Mouse (Mus musculus): ENCODE results near the gene Grrp1. TPM values are rescaled to one million over a fixed set of nuclear protein-coding genes. Genes with fewer than 3 reads are reported as not detected.

Gene Grrp1
- polyA plus RNA-seq, 1 experiment: 1.9 TPM

GRCm38 (mm10) chr4:134250116-134250929 lies 3.6 kb downstream of the Grrp1 start:
- TF ChIP-seq CTCF (IDR thresholded peaks at IDR 0.05; ENCODE audit: control insufficient read depth, insufficient read depth, insufficient replicate concordance, low read depth, low read length) (no peak), POLR2A (IDR thresholded peaks at IDR 0.05; ENCODE audit: control insufficient read depth, low read depth, low read length) (no peak)
- H3K27ac ChIP-seq (ENCODE audit: control insufficient read depth, insufficient read depth, low read depth, low read length): no peak overlapping the region
- no peaks in the 10 kb centered on the region for H3K27me3 ChIP-seq (ENCODE audit: control insufficient read depth, insufficient read depth, low read length)
- peak overlapping the region; percentile 69 for H3K4me3 ChIP-seq (ENCODE audit: control insufficient read depth, low read depth, low read length)
- no peaks in the 10 kb centered on the region for H3K36me3 ChIP-seq (ENCODE audit: control insufficient read depth, insufficient read depth, low read length)
- H3K4me1 ChIP-seq (ENCODE audit: control insufficient read depth, insufficient read depth, low read length): peaks cover 45% of the 10 kb centered on the region

- Histone ChIP-seq H3K4me3 (ENCODE audit: control insufficient read depth, low read depth, low read length) (peak overlapping the region; percentile 69), H3K27me3 (ENCODE audit: control insufficient read depth, insufficient read depth, low read length) (no peaks in the 10 kb centered on the region), H3K4me1 (ENCODE audit: control insufficient read depth, insufficient read depth, low read length) (peaks cover 49% of the 10 kb centered on the region), H3K36me3 (ENCODE audit: control insufficient read depth, insufficient read depth, low read length) (no peaks in the 10 kb centered on the region), H3K27ac (ENCODE audit: control insufficient read depth, insufficient read depth, low read depth, low read length) (no peak overlapping the region)
- TF ChIP-seq CTCF (IDR thresholded peaks at IDR 0.05; ENCODE audit: control insufficient read depth, insufficient read depth, insufficient replicate concordance, low read depth, low read length) (peak; percentile 68), POLR2A (IDR thresholded peaks at IDR 0.05; ENCODE audit: control insufficient read depth, low read depth, low read length) (no peak)
These were observed 4.3 kb downstream of the Grrp1 start for GRCm38 (mm10) chr4:134249651-134250050.

GRCm38 (mm10) chr4:134246719-134247258 lies 7.1 kb downstream of the Grrp1 start, which contains the start of gene Gm30191:
Gm30191 (plus strand) TSS chr4:134246935.
- peaks cover 42% of the 10 kb centered on the region for H3K4me1 ChIP-seq (ENCODE audit: control insufficient read depth, insufficient read depth, low read length)
- no peaks in the 10 kb centered on the region for H3K27me3 ChIP-seq (ENCODE audit: control insufficient read depth, insufficient read depth, low read length)
- H3K27ac ChIP-seq (ENCODE audit: control insufficient read depth, insufficient read depth, low read depth, low read length): peak within 1 kb of the TSS; percentile 76
- TF ChIP-seq CTCF (IDR thresholded peaks at IDR 0.05; ENCODE audit: control insufficient read depth, insufficient read depth, insufficient replicate concordance, low read depth, low read length) (no peak), POLR2A (IDR thresholded peaks at IDR 0.05; ENCODE audit: control insufficient read depth, low read depth, low read length) (no peak)
- no peaks in the 10 kb centered on the region for H3K36me3 ChIP-seq (ENCODE audit: control insufficient read depth, insufficient read depth, low read length)
- H3K4me3 ChIP-seq (ENCODE audit: control insufficient read depth, low read depth, low read length): peak within 1 kb of the TSS; percentile 99

DNA sequence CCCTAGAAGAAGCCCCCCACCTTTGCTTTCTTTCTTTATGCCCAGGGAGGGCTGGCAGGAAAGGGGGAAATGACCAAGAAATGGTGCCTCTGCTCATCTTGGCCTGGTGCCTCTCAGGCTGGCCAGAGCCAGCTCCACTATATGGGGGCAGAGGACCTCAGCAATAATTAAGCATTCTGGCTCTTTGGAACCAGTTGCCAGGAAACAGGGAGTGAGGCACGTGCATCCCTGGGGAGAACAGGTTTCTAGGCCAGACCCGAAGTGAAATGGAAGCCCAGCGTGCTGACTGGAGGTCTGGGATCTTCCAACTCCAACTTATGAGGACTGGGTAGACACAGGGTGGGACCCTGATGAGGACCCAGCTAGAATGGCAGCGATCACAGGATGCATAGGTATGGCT lies 7.7 kb downstream of the Grrp1 start:
- no peaks in the 10 kb centered on the region for H3K36me3 ChIP-seq (ENCODE audit: control insufficient read depth, insufficient read depth, low read length)

GRCm38 (mm10) chr4:134245148-134245843 lies 8.6 kb downstream of the Grrp1 start, which contains the start of gene Zfp593:
Zfp593 (minus strand) TSS chr4:134245592.
- peak within 1 kb of the TSS; percentile 76 for H3K27ac ChIP-seq (ENCODE audit: control insufficient read depth, insufficient read depth, low read depth, low read length)
- H3K27me3 ChIP-seq (ENCODE audit: control insufficient read depth, insufficient read depth, low read length): no peaks in the 10 kb centered on the region
- H3K4me1 ChIP-seq (ENCODE audit: control insufficient read depth, insufficient read depth, low read length): peaks cover 28% of the 10 kb centered on the region
- TF ChIP-seq CTCF (IDR thresholded peaks at IDR 0.05; ENCODE audit: control insufficient read depth, insufficient read depth, insufficient replicate concordance, low read depth, low read length): peak; percentile 82; the same call in 1 of the 2 replicates
- TF ChIP-seq POLR2A (IDR thresholded peaks at IDR 0.05; ENCODE audit: control insufficient read depth, low read depth, low read length): peak; percentile 70
- peak within 1 kb of the TSS; percentile 99 for H3K4me3 ChIP-seq (ENCODE audit: control insufficient read depth, low read depth, low read length)
- H3K36me3 ChIP-seq (ENCODE audit: control insufficient read depth, insufficient read depth, low read length): no peaks in the 10 kb centered on the region

More for the DNA sequence above, 7.7 kb downstream of the Grrp1 start:
- TF ChIP-seq CTCF (IDR thresholded peaks at IDR 0.05; ENCODE audit: control insufficient read depth, insufficient read depth, insufficient replicate concordance, low read depth, low read length): no peak
- TF ChIP-seq POLR2A (IDR thresholded peaks at IDR 0.05; ENCODE audit: control insufficient read depth, low read depth, low read length): no peak
- Histone ChIP-seq H3K4me3 (ENCODE audit: control insufficient read depth, low read depth, low read length) (no peak overlapping the region), H3K4me1 (ENCODE audit: control insufficient read depth, insufficient read depth, low read length) (peaks cover 37% of the 10 kb centered on the region), H3K27me3 (ENCODE audit: control insufficient read depth, insufficient read depth, low read length) (no peaks in the 10 kb centered on the region), H3K27ac (ENCODE audit: control insufficient read depth, insufficient read depth, low read depth, low read length) (no peak overlapping the region)

- TF ChIP-seq POLR2A (IDR thresholded peaks at IDR 0.05; ENCODE audit: control insufficient read depth, low read depth, low read length) (no peak), CTCF (IDR thresholded peaks at IDR 0.05; ENCODE audit: control insufficient read depth, insufficient read depth, insufficient replicate concordance, low read depth, low read length) (no peak)
- Histone ChIP-seq H3K27me3 (ENCODE audit: control insufficient read depth, insufficient read depth, low read length) (no peaks in the 10 kb centered on the region), H3K4me1 (ENCODE audit: control insufficient read depth, insufficient read depth, low read length) (peaks cover 19% of the 10 kb centered on the region), H3K4me3 (ENCODE audit: control insufficient read depth, low read depth, low read length) (no peak within 1 kb of the TSS), H3K27ac (ENCODE audit: control insufficient read depth, insufficient read depth, low read depth, low read length) (no peak within 1 kb of the TSS), H3K36me3 (ENCODE audit: control insufficient read depth, insufficient read depth, low read length) (no peaks in the 10 kb centered on the region)
These were observed 10.2 kb downstream of the Grrp1 start, which contains the start of gene E130218I03Rik for GRCm38 (mm10) chr4:134243516-134244250. E130218I03Rik (plus strand) TSS chr4:134243662.
